Mouse (Mus musculus) embryonic facial prominence, embryonic 15.5 days (tissue): ENCODE data around the gene Urb1. TPM values are rescaled to one million over a fixed set of nuclear protein-coding genes. Genes with fewer than 3 reads are reported as not detected.

Experiments used
- ATAC-seq: fragments of 200-750 bp; cut with Nextera tagmentation; 2 replicates; pipeline ENCODE4 v1.8.0; 2017; ENCODE audit warnings: low read depth, moderate TSS enrichment; ENCODE audit not compliant: insufficient number of reproducible peaks, low FRiP score, low TSS enrichment
- H3K27ac ChIP-seq: fragments of 300-500 bp; sonication (generic); replicated peaks from 2 replicates; pipeline ENCODE4 v1.5.1; 2015; ENCODE audit warnings: mild to moderate bottlenecking, inconsistent platforms
- H3K27me3 ChIP-seq: fragments of 300-500 bp; sonication (generic); 2 replicates; pipeline ENCODE4 v1.6.1; 2015; ENCODE audit warnings: inconsistent platforms
- H3K36me3 ChIP-seq: fragments of 300-500 bp; sonication (generic); 2 replicates; pipeline ENCODE4 v1.6.1; 2015; ENCODE audit warnings: mild to moderate bottlenecking, inconsistent platforms
- H3K4me1 ChIP-seq: fragments of 300-500 bp; sonication (generic); 2 replicates; pipeline ENCODE4 v1.6.1; 2015; ENCODE audit warnings: inconsistent platforms
- H3K4me2 ChIP-seq: fragments of 300-500 bp; sonication (generic); replicated peaks from 2 replicates; pipeline ENCODE4 v1.6.1; 2015; ENCODE audit warnings: mild to moderate bottlenecking, inconsistent platforms
- H3K4me3 ChIP-seq: fragments of 300-500 bp; sonication (generic); replicated peaks from 2 replicates; pipeline ENCODE4 v1.5.1; 2015; ENCODE audit warnings: mild to moderate bottlenecking, inconsistent platforms
- H3K9ac ChIP-seq: fragments of 300-500 bp; sonication (generic); 2 replicates; pipeline ENCODE4 v1.6.1; 2015; ENCODE audit warnings: inconsistent platforms
- H3K9me3 ChIP-seq: fragments of 300-500 bp; sonication (generic); replicated peaks from 2 replicates; pipeline ENCODE4 v1.6.1; 2016; ENCODE audit warnings: inconsistent platforms
- WGBS: fragments of 180-500 bp; shearing (Covaris S2); methylation state at CpG from one replicate; pipeline ENCODE4 v1.1.7; 2015; 5-methylcytosine and 5-hydroxymethylcytosine counted together
- polyA plus RNA-seq: library from polyadenylated mRNA; unstranded; fragments of >200 nt; fragmentation: Nextera tagmentation; extraction: Ambion mirVana; gene quantifications from 2 replicates; pipeline ENCODE4 v1.2.1, GENCODE M21; 2015

Gene Urb1
- polyA plus RNA-seq, 1 experiment from 2014 or later = 10.5 TPM

GRCm38 (mm10) chr16:90794708-90795107 lies 15.5 kb downstream of the Urb1 start:
- H3K4me3 ChIP-seq = no peak overlapping the region
- H3K27me3 ChIP-seq = no peaks in the 10 kb centered on the region
- no peaks in the 10 kb centered on the region for H3K4me1 ChIP-seq
- no peak overlapping the region for H3K4me2 ChIP-seq
- H3K9ac ChIP-seq = no peak overlapping the region
- no peak overlapping the region for H3K27ac ChIP-seq
- H3K36me3 ChIP-seq = peaks cover 80% of the 10 kb centered on the region
- no peaks in the 10 kb centered on the region for H3K9me3 ChIP-seq
- no peak for ATAC-seq

DNA sequence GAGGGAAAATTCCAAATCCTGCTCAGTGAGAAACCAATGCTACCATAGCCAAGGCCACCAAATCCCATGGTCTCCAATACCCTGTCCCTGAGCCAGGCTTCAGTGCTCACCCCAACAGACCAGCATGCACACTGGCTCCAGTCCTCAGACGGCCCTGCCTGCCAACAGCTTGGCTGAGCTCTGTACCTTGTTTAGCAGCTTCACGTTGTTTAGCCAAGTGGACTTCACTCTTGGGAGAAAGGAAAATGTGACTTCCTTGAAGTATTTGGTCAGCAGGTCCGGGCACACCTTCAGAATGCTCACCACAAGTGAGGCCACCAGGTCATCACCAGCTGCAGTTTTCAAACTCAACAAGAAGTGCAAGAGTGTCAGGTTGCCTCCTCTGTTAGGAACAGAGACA lies 17.7 kb downstream of the Urb1 start:
- H3K4me1 ChIP-seq = no peaks in the 10 kb centered on the region
- no peak overlapping the region for H3K4me3 ChIP-seq
- H3K27me3 ChIP-seq = no peaks in the 10 kb centered on the region
- H3K9me3 ChIP-seq = no peaks in the 10 kb centered on the region
- no peak overlapping the region for H3K4me2 ChIP-seq
- peaks cover 81% of the 10 kb centered on the region for H3K36me3 ChIP-seq
- H3K27ac ChIP-seq = no peak overlapping the region
- WGBS = 70% methylated on average over 3 of the region's 3 CpGs
- ATAC-seq = no peak
- no peak overlapping the region for H3K9ac ChIP-seq

- Histone ChIP-seq H3K27ac (no peak overlapping the region), H3K4me2 (no peak overlapping the region), H3K36me3 (peaks cover 81% of the 10 kb centered on the region), H3K27me3 (no peaks in the 10 kb centered on the region), H3K9me3 (no peaks in the 10 kb centered on the region), H3K4me3 (no peak overlapping the region), H3K4me1 (no peaks in the 10 kb centered on the region), H3K9ac (no peak overlapping the region)
- WGBS = 57% methylated on average over 5 of the region's 5 CpGs
- no peak for ATAC-seq
These were observed 18.1 kb downstream of the Urb1 start for GRCm38 (mm10) chr16:90792066-90792465.

DNA sequence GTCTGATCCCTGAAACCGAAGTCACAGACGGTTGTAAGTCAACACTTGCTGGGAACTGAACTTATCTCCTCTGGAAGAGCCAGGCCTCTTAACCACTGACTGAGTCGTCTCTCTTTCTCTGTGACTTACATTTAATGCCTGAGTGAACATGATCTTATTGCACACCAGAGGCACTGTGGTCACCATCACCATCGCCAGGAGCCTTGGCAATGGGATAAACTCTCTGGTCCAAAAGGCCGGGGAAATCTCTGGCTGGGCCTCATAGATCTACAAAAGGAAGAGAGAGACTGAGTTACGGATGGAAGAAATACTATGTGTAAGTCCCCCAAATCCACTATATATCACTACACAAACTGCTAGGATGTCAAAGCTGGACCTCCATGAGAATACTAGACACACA lies 19.3 kb downstream of the Urb1 start:
- H3K27me3 ChIP-seq = no peaks in the 10 kb centered on the region
- no peak overlapping the region for H3K4me3 ChIP-seq
- no peaks in the 10 kb centered on the region for H3K4me1 ChIP-seq
- H3K36me3 ChIP-seq = peaks cover 81% of the 10 kb centered on the region
- no peak for ATAC-seq
- H3K9me3 ChIP-seq = no peaks in the 10 kb centered on the region
- WGBS = 92% methylated on average over 6 of the region's 6 CpGs
- H3K4me2 ChIP-seq = no peak overlapping the region
- no peak overlapping the region for H3K27ac ChIP-seq
- H3K9ac ChIP-seq = no peak overlapping the region

DNA sequence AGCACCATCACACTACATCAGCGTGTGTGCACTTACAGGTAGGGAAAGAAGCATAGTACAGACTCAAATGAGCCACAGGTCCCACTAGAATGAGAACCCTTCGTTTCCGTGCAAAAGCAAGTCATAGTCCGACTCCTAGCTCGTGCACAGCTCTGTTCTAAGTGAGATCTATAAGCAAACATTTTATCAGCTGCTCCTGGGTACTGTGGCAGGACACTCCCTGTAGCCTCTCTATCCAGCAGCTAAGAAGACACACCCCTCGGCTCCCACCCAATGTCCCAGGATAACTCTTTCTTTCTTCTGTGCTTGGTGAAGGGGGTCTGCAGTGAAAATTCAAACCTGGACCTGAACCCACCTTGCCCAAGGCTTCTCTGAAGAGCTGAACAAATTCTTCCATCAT lies 21.6 kb downstream of the Urb1 start:
- H3K27ac ChIP-seq = no peak overlapping the region
- WGBS = 90% methylated on average over 6 of the region's 6 CpGs
- ATAC-seq = no peak

DNA sequence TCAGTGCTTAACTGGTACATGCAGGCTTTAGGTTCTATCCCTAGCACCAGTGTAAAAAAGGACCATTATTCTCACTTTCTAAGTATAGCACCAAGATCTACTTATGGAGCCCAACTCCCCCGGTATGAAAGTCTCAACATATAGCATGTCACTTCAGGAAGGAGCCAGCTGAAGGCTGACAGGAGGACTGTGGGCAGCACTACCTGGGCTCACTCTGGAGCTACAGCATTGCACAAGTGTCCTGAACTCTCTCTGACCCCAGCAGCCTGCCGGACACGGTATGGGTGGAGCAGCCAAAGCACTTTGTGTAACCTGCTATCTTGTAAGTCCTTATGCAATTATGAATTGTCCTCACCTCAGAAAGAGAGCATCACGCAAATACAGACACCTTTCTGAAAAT lies 25.0 kb downstream of the Urb1 start:
- no peaks in the 10 kb centered on the region for H3K9me3 ChIP-seq
- H3K4me1 ChIP-seq = no peaks in the 10 kb centered on the region
- H3K9ac ChIP-seq = no peak overlapping the region
- H3K36me3 ChIP-seq = peaks cover 91% of the 10 kb centered on the region
- H3K4me3 ChIP-seq = no peak overlapping the region
- no peak overlapping the region for H3K4me2 ChIP-seq
- 83% methylated on average over 4 of the region's 4 CpGs for WGBS
- ATAC-seq = no peak
- no peaks in the 10 kb centered on the region for H3K27me3 ChIP-seq
- H3K27ac ChIP-seq = no peak overlapping the region

More for the DNA sequence above, 21.6 kb downstream of the Urb1 start:
- Histone ChIP-seq H3K36me3 (peaks cover 82% of the 10 kb centered on the region), H3K4me2 (no peak overlapping the region), H3K4me3 (no peak overlapping the region), H3K9ac (no peak overlapping the region), H3K9me3 (no peaks in the 10 kb centered on the region), H3K4me1 (no peaks in the 10 kb centered on the region), H3K27me3 (no peaks in the 10 kb centered on the region)

DNA sequence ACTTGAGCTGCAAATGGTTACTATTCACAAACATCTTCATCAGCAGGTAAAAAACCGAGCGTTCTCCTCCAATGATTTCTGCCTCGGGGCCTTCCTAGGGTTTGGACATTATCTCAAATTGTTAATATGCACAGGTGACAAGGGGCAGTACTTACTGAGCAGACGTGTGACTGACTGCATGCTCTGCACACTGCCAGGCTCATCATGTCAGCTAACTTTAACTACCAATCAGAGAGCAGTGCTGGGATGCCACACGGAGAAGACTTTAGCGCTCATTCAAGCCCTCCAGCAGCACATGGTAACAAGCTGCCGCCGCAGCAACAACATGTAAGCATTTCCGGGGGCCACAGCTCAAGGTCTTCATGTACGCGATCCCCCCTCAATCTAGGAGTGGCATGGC lies 26.9 kb downstream of the Urb1 start:
- Histone ChIP-seq H3K4me3 (no peak overlapping the region), H3K9ac (no peak overlapping the region), H3K9me3 (no peaks in the 10 kb centered on the region), H3K4me2 (no peak overlapping the region), H3K27me3 (no peaks in the 10 kb centered on the region), H3K36me3 (peaks cover 91% of the 10 kb centered on the region), H3K27ac (no peak overlapping the region), H3K4me1 (no peaks in the 10 kb centered on the region)
- no peak for ATAC-seq
- WGBS = 79% methylated on average over 11 of the region's 11 CpGs

GRCm38 (mm10) chr16:90779783-90780182 lies 30.4 kb downstream of the Urb1 start:
- H3K4me2 ChIP-seq = no peak overlapping the region
- H3K36me3 ChIP-seq = peaks cover 91% of the 10 kb centered on the region
- no peaks in the 10 kb centered on the region for H3K9me3 ChIP-seq
- ATAC-seq = no peak
- H3K9ac ChIP-seq = no peak overlapping the region
- H3K27me3 ChIP-seq = no peaks in the 10 kb centered on the region
- H3K4me3 ChIP-seq = no peak overlapping the region
- no peak overlapping the region for H3K27ac ChIP-seq
- 77% methylated on average over 11 of the region's 11 CpGs for WGBS
- no peaks in the 10 kb centered on the region for H3K4me1 ChIP-seq

GRCm38 (mm10) chr16:90775946-90776520 lies 34.2 kb downstream of the Urb1 start:
- H3K4me1 ChIP-seq = no peaks in the 10 kb centered on the region
- no peak overlapping the region for H3K4me3 ChIP-seq
- H3K27ac ChIP-seq = no peak overlapping the region
- no peaks in the 10 kb centered on the region for H3K27me3 ChIP-seq
- H3K9me3 ChIP-seq = no peaks in the 10 kb centered on the region
- WGBS = 83% methylated on average over 10 of the region's 10 CpGs
- H3K9ac ChIP-seq = no peak overlapping the region
- peaks cover 94% of the 10 kb centered on the region for H3K36me3 ChIP-seq
- ATAC-seq = no peak
- H3K4me2 ChIP-seq = no peak overlapping the region

GRCm38 (mm10) chr16:90774646-90775045 lies 35.6 kb downstream of the Urb1 start:
- no peak overlapping the region for H3K4me3 ChIP-seq
- H3K36me3 ChIP-seq = peaks cover 84% of the 10 kb centered on the region
- no peaks in the 10 kb centered on the region for H3K9me3 ChIP-seq
- H3K9ac ChIP-seq = no peak overlapping the region
- no peak overlapping the region for H3K4me2 ChIP-seq
- H3K27me3 ChIP-seq = no peaks in the 10 kb centered on the region
- H3K4me1 ChIP-seq = no peaks in the 10 kb centered on the region
- ATAC-seq = no peak
- WGBS = 87% methylated on average over 6 of the region's 6 CpGs
- no peak overlapping the region for H3K27ac ChIP-seq

GRCm38 (mm10) chr16:90774216-90774615 lies 36.0 kb downstream of the Urb1 start:
- 91% methylated on average over 12 of the region's 12 CpGs for WGBS
- no peaks in the 10 kb centered on the region for H3K27me3 ChIP-seq
- 0 out of 2 replicates have a peak, but pooled peaks have one; percentile 26 for ATAC-seq

DNA sequence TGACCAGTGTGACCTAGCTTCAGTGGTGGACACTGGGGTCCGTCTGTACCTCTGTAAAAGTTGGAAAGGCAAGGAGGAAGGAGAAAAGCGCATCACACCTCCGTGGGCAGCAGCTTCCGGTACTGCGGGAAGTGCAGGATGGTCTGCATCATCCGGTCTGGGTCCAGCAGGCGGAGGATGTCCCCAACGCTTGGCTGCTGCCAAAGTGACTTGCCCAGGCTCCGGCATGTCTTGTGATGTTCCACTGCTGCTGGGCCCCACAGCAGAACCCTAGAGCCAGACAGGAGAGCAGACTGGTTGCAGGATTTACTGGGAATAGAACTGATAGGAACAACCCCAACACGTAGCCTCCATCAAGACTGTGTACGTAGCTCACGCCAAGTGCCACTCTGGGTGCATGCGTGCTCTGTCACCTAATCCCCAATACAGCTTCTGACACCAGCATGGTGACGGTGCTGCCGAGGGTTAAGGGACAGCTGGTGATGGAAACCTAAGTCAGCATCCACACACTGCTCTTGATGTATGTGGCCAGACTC lies 43.2 kb downstream of the Urb1 start:
- ATAC-seq = no peak
- Histone ChIP-seq H3K27me3 (no peaks in the 10 kb centered on the region), H3K9ac (no peak overlapping the region), H3K27ac (no peak overlapping the region), H3K4me1 (no peaks in the 10 kb centered on the region), H3K9me3 (no peaks in the 10 kb centered on the region), H3K4me2 (no peak overlapping the region), H3K36me3 (peaks cover 76% of the 10 kb centered on the region), H3K4me3 (no peak overlapping the region)
- 94% methylated on average over 15 of the region's 15 CpGs for WGBS

More at GRCm38 (mm10) chr16:90774216-90774615, 36.0 kb downstream of the Urb1 start:
- no peak overlapping the region for H3K4me3 ChIP-seq
- H3K9me3 ChIP-seq = no peaks in the 10 kb centered on the region
- peaks cover 84% of the 10 kb centered on the region for H3K36me3 ChIP-seq
- no peak overlapping the region for H3K27ac ChIP-seq
- no peak overlapping the region for H3K9ac ChIP-seq
- H3K4me1 ChIP-seq = no peaks in the 10 kb centered on the region
- H3K4me2 ChIP-seq = no peak overlapping the region
